Mouse (Mus musculus): ENCODE results near the gene Lyrm1. TPM values are rescaled to one million over a fixed set of nuclear protein-coding genes. Genes with fewer than 3 reads are reported as not detected.

The Lyrm1 gene
- total RNA-seq, 2 experiments from 2014 or later: 9.0 to 10.6 TPM

GRCm38 (mm10) chr7:119941569-119941968, 45.9 kb downstream of the Lyrm1 start:
- intact Hi-C loops (cut with DNase I): no loop called here
- DNase-seq (ENCODE audit: extremely low spot score in 1 of 2, low spot score in 2 of 2): peak in 1 of 2 experiments; percentile 80

GRCm38 (mm10) chr7:119954047-119954446, 58.4 kb downstream of the Lyrm1 start:
- intact Hi-C loops (cut with DNase I): no loop called here
- no peak for DNase-seq (ENCODE audit: extremely low spot score in 1 of 2, low spot score in 2 of 2)

GRCm38 (mm10) chr7:119957421-119957820, 61.8 kb downstream of the Lyrm1 start:
- intact Hi-C loops (cut with DNase I): no loop called here
- DNase-seq (ENCODE audit: extremely low spot score in 1 of 2, low spot score in 2 of 2): no peak

DNA sequence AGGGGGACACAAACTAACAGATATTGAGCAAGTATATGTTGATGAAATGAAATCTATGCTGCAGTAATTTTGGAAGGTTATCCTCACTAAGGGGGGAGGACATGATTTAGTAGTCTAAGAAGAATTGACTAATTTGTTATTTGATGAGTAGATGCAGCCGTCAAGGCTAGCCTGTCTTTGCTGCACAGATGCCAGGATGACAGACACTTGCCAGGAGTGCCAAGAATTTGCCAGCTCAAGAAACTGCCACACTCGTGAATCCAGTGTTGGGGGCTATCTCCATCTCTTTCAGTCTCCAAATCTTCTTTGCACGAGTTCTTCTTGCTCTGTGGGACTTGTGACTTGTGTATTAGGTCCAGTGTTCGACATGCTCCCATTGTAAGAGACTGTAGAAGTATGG, 63.4 kb downstream of the Lyrm1 start:
- DNase-seq (ENCODE audit: extremely low spot score in 1 of 2, low spot score in 2 of 2): no peak
- intact Hi-C loops (cut with DNase I): no loop called here

GRCm38 (mm10) chr7:119959491-119959890, 63.8 kb downstream of the Lyrm1 start:
- intact Hi-C loops (cut with DNase I): no loop called here
- DNase-seq (ENCODE audit: extremely low spot score in 1 of 2, low spot score in 2 of 2): no peak

DNA sequence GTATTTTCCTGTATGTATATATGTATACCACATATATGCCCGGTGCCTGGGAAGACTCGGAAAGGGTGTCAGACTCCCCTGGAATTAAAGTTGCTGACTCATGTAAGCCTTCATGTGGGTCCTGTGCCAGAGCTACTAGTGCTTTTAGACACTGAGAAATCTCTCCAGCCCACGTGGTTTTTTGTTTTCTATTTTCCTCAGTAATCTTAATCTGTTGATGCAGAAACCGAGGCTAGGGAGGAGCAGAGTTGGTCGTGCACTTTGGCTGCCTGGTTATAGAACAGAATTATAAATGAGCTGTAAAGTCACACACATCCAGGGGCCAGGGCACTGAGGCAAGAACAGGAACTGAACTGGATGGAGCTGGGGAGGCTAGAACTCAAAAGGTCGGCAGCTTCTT, 64.3 kb downstream of the Lyrm1 start:
- intact Hi-C loops (cut with DNase I): no loop called here

DNA sequence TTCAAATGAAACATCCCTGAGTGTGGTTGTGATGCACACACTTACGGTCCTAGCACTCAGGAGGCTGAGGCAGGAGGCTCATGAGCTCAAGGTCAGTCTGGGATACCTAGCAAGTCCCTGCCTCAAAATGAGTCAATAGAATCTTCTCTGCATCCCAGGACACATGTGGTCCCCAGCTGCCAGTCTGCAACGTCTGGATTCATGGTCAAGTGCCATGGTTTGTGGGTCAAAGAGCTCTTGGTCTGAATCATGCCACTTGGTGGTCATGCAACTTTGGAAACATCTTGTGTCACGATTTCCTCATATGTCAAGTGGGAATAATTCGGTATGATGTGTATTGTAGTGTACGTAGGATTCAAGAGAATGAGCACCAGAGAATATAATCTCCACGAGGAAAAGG, 64.9 kb downstream of the Lyrm1 start:
- no peak for DNase-seq (ENCODE audit: extremely low spot score in 1 of 2, low spot score in 2 of 2)
- intact Hi-C loops (cut with DNase I): no loop called here

More for the DNA sequence above, 64.3 kb downstream of the Lyrm1 start:
- DNase-seq (ENCODE audit: extremely low spot score in 1 of 2, low spot score in 2 of 2): no peak

GRCm38 (mm10) chr7:119961107-119961506, 65.4 kb downstream of the Lyrm1 start:
- intact Hi-C loops (cut with DNase I): no loop called here
- no peak for DNase-seq (ENCODE audit: extremely low spot score in 1 of 2, low spot score in 2 of 2)

DNA sequence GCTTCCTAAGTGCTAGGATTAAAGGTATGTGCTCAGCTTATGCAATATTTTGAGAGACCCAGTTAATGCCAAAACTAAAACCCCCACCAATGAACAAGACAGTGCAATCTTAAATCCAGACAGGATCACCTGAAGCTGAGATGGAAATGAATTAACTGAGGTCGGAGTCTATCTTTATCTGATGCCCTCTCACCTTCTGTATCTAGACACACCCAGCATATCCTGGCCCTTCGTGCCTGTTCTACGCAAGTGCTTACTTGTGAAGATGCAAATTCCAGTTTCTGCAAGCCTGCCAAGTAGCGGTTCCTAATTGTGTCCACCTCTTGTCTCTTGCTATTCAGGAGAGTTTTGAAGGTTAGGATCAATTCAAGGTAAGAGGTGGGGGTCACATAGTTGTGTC, 69.5 kb downstream of the Lyrm1 start:
- intact Hi-C loops (cut with DNase I): no loop called here
- no peak for DNase-seq (ENCODE audit: extremely low spot score in 1 of 2, low spot score in 2 of 2)

GRCm38 (mm10) chr7:119965651-119966395, 70.2 kb downstream of the Lyrm1 start:
- DNase-seq (ENCODE audit: extremely low spot score in 1 of 2, low spot score in 2 of 2): no peak
- intact Hi-C loops (cut with DNase I): no loop called here

GRCm38 (mm10) chr7:119969320-119969719, 73.7 kb downstream of the Lyrm1 start:
- intact Hi-C loops (cut with DNase I): no loop called here

GRCm38 (mm10) chr7:119974214-119974613, 78.6 kb downstream of the Lyrm1 start:
- DNase-seq (ENCODE audit: extremely low spot score in 1 of 2, low spot score in 2 of 2): no peak
- intact Hi-C loops (cut with DNase I): no loop called here

More at GRCm38 (mm10) chr7:119969320-119969719, 73.7 kb downstream of the Lyrm1 start:
- no peak for DNase-seq (ENCODE audit: extremely low spot score in 1 of 2, low spot score in 2 of 2)

GRCm38 (mm10) chr7:119976256-119976655, 80.6 kb downstream of the Lyrm1 start:
- peak in 1 of 2 experiments; percentile 35 for DNase-seq (ENCODE audit: extremely low spot score in 1 of 2, low spot score in 2 of 2)
- intact Hi-C loops (cut with DNase I): no loop called here

GRCm38 (mm10) chr7:119977574-119977973, 81.9 kb downstream of the Lyrm1 start:
- intact Hi-C loops (cut with DNase I): no loop called here
- no peak for DNase-seq (ENCODE audit: extremely low spot score in 1 of 2, low spot score in 2 of 2)

DNA sequence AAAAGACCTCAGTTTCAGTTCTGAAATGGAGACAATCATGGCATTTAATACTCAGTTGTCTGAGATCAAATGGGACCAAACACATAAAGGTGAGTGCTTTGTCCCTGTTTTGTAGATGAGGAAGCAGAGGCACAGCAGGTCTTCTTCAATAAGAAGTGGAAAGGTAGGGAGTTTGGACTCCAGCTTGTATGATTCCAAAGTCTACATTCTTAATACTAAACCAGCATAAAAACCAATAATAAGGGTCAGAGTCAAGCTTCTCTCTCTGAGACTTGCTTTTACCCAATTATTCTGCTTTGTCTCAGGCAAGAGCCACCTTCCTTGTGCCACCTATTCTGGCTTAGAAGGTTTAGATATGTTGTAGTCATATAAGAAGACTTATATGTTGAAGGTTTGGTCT, 82.9 kb downstream of the Lyrm1 start:
- intact Hi-C loops (cut with DNase I): no loop called here
- DNase-seq (ENCODE audit: extremely low spot score in 1 of 2, low spot score in 2 of 2): no peak

- intact Hi-C loops (cut with DNase I): no loop called here
- DNase-seq (ENCODE audit: extremely low spot score in 1 of 2, low spot score in 2 of 2): no peak
These were observed 84.5 kb downstream of the Lyrm1 start for GRCm38 (mm10) chr7:119980170-119980569.

DNA sequence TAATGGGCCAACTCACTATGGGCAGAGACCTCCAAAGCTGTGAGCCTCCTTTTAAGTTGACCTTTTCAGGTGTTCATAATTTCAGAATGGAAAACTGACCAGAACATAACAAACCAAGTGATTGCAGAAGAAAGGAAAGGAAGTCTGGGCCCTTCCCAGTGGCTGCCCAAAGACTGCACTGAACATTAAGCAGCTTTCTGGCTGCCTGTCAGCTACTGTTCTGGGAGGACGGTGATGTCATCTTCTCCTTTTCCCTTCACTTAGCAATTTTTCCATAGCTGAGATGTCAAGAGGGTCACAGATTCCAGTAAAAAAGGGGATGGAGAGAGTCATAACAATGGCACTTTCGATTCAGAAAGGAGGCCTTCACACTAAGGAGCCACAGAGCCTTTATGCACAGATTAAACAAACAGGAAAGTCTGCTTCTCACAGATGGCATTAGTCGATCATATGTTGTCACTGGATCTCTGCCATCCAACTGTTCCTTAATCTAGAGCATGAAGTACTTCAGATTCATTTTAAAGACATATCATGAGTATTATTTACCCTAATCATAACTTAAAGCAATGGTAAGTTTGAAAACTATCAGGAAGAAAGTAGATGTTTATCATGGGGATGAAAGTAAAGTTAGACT, 89.7 kb downstream of the Lyrm1 start:
- intact Hi-C loops (cut with DNase I): no loop called here
- peak in 1 of 2 experiments; percentile 21 for DNase-seq (ENCODE audit: extremely low spot score in 1 of 2, low spot score in 2 of 2)

DNA sequence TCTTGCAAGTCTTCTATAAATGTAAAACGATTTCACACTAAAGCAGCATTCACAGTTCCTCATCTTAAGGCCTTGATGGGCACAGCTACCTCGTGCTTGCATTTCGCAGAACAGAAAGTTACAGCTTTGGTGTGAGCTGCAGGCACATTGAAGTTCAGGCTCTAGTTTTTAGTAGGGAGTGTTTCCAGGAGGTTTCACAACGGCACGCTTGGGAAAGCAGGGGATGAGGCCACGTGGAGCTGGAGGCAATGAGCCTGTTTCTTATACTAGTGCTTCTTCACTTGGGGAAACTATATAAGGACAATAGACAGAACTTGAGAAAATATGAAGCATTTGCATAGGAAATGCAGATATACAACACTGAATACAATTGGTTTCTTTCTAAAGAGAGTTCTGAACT, 101.4 kb downstream of the Lyrm1 start:
- intact Hi-C loops (cut with DNase I): no loop called here
- DNase-seq (ENCODE audit: extremely low spot score in 1 of 2, low spot score in 2 of 2): no peak

Measured in left cerebral cortex, postnatal 10 days (tissue).